Mouse (Mus musculus): Measurements from ENCODE around the gene Klf16.

Gene Klf16

DNA sequence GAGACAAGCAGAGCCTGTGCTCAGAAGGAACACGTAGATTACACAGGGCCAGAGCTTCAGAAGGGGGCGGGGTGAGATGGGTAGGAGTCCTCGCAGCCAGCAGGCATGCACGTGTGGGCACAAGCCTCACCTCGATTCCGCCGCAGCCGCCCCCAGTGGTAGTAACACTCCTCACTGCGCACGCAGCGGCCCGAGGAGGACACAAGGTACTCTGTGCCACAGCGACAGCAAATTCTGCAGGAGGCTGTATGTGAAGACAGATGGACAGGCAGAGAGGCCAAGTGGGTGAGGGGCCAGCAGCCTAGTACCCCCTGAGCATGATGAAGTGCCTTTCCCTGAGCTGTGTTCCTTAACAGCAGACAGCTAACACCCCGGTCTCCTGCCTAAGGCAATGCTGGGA is 33.2 kb downstream of the Klf16 start:
- no peak for DNase-seq (ENCODE audit: low read depth, low spot score)

DNA sequence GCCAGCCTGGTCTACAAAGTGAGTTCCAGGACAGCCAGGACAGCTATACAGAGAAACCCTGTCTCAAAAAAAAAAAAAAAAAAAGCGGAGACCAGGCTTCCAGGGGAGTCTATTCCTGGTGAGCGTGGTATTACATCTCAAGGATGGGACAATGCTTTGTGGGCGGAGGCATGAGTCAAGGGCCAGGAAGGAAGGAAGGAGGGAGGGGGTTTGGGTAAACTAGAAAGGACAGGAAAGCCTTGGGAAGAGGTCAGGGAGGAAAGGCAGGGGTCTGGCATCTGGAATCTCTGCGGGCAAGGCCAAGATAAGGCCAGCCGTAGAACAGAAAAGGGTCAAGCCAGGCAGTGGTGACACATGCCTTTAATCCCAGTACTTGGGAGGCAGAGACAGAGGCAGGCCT is 37.6 kb downstream of the Klf16 start:
- no peak for DNase-seq (ENCODE audit: low read depth, low spot score)

DNA sequence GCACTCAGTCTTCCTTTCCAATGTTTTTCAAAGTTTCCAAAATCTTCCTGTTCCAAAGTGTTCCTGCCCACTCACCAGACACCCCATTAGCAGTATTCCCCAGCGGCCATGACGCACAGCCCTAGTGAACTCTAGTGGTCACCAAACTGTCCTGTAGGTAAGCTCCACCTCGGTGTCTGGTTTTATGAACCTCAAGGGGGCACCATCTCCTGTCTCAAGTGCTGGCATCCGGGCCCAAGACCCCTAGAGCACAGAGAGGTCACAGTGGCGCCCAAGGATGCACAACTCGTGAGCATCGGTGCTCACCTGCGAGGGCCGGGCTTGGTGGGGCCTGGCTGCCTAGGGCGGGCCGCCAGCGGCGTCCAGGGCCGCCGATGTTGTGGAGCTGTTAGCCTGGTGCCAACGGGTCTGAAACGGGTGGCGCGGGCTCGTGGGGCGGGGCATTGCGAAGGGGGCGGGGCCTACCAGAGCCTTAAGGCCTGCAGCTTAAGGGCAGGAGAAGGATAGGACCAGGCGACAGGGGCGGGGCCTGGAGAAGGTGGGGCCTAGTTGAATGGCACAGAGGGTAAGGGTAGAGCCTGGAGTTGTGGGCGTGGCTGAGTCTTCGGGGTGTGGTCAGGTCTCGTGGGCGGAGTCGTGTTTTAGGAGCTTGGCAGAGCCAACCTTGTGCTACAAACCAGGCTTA is 38.3 kb downstream of the Klf16 start, which contains the start of gene Atp8b3:
Gene Atp8b3, minus strand, starts transcription at position 415 of the 685 bp plus-strand sequence.
- peak; percentile 64 for DNase-seq (ENCODE audit: low read depth, low spot score)

DNA sequence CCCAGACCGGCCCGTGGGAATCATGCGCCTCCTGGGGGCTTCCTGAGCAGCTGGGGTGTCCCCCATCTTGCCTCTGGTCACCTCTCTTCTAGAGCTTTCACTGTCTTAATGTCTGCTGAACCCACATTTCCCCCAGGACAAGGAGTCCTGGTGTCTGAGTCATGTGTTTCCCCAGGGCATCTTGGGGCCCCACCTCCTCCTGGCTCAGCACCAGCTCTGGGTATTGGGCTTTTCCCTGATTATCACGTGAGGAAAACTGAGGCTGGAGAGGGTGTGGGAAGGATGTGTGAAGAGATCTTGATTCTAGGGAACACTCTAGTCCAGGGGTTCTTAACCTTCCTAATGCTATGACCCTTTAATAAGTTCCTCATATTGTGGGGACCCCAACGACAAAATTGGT is 38.9 kb downstream of the Klf16 start:
- DNase-seq (ENCODE audit: low read depth, low spot score), result no peak

DNA sequence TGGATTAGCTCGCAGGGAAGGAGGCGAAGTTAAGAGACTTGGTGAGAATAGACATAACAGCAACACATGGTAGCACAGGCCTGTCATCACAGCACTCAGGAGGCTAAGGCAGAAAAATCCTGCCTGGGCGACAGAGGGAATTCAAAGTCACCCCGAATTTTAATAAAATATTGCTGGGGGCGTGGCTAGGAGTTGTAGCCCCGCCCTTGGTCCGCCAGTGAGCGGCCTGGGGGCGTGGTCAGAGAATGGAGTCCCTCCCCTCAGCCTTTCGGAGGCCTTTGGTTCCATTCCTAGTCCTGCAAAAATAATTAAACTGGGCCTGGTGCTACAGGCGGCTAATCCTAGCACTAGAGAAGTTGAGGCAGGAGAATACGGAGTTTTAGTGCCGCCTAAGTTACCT is 41.4 kb downstream of the Klf16 start:
- no peak for DNase-seq (ENCODE audit: low read depth, low spot score)

DNA sequence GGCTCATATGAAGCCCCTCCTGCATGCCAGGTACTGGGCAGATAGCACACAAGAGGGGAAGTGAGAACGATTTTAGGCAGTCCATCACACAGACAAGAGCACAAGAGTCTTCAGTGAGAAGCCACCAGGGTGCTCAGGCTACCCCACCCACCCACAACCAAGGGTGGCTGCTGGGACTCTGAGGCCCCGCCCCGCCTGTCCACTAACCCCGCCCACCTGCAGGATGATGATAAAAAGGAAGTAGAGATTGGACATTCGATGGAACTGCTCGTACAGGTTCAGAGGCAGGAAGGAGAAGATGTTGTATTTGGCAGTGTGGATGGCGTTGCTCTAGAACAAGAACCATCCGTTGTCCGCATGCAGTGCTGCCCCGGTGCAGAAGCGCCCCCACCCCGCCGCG is 42.0 kb downstream of the Klf16 start:
- DNase-seq (ENCODE audit: low read depth, low spot score), result no peak

DNA sequence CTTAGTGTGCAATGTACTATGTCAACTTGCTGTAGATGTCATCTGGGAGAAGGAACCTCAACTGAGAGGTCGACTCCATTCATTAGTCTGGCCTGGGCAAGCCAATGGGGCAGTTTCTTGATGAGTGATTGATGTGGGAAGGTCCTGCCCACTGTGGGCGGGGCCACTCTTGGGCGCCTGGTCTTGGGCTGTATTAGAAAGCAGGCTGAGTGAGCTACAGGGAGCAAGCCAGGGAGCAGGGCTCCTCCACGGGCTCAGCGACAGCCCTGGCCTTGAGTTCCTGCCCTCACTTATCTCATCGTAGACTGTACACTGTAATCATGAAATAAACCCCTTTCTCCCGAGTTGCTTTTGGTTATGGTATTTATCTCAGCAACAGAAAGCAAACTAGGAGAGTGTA is 43.4 kb downstream of the Klf16 start:
- no peak for DNase-seq (ENCODE audit: low read depth, low spot score)

DNA sequence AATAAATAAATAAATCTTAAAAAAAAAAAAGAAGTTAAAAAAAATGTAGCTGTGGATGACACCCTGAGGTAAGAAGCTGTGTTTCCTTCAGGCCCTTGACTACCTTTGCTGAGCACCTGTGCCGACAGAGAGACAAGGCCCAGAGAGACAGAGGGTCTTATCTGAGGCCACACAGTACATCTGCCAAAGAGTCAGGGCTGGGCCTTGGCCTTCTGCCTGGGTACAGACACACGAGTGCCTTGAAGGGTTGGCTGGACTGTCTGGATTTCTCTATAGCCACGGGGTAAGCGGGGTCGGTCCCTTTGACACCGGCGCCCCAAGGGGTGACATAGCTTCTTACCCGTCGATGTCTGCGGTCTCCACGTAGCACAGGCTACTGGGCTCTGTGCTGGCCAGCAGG is 44.3 kb downstream of the Klf16 start:
- DNase-seq (ENCODE audit: low read depth, low spot score), result no peak

DNA sequence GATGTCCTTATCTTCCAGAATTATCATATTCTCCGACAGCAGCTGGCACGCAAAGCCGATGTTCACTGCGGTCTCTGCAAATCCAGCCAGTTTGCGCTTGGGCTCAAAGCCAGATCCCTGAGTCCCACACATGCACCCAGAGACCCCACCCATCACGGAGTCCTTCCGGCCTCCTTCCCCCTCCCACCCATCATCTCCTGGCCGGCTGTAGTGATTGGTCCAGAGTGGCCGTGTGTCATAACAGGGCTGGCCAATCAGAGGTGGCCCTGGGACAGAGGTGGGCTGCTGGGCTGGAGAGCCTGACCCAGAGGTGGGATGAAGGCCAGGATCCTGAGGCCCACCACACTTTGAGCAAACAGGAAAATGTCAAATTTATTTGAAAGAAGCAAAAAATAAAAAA is 50.9 kb downstream of the Klf16 start:
- DNase-seq (ENCODE audit: low read depth, low spot score), result peak; percentile 39

DNA sequence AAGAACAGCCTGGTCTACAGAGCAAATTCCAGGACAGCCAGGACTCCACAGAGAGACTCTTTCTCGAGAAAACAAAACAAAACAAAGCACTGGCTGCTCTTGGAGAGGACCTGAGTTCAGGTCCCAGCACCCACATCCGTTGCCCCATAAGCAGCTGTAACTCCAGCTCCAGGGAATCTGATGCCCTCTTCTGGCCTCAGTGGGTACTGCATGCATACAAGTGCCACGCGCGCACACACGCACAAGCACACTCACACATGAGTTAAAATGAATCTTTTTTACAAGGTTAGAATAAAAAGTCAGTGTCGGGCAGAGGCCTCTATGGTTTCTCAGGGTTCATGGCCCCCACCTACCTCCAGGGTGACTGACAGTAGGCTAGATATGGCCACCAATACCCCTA is 53.8 kb downstream of the Klf16 start:
- no peak for DNase-seq (ENCODE audit: low read depth, low spot score)

DNA sequence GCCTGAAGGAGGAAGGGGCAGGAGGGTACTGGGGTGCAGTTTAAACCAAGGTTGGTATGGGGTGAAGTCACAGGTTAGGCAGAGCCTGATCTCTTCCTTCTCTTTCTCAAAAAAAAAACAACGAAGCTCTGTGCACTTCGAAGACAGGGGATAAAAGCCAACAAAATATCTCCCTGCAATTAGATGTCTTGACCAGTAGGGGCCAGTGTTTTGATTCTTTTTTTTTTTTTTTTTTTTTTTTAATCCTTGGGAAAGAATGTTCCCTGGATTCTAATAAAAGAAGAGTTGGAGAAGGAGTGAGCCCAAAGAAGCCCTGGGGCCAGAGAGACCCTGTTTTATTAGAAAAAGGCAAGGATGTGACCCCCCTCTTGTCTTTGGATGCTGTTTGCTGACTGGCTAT is 57.8 kb downstream of the Klf16 start:
- DNase-seq (ENCODE audit: low read depth, low spot score), result no peak
